Mouse (Mus musculus) liver, adult 2 months (tissue): Measurements from ENCODE around the gene Pde2a.
"Not testable (repeated sequence)": the region's sequence is repeated elsewhere in the genome, so short reads cannot be mapped to it uniquely, and the experiment has no call there.

ENCODE experiments used
- CTCF ChIP-seq: fragments of 200-500 bp; IDR thresholded peaks from 2 replicates; pipeline ENCODE4 v1.5.1; 2011; ENCODE audit warnings: low read depth, low read length, control low read depth
- POLR2A ChIP-seq: fragments of 200-500 bp; IDR thresholded peaks from 2 replicates; pipeline ENCODE4 v1.6.1; 2011; ENCODE audit warnings: low read length, control low read depth; ENCODE audit not compliant: insufficient read depth; ENCODE audit errors: extremely low read depth

GRCm38 (mm10) chr7:101559393-101559792 lies 137.9 kb downstream of the Pde2a start:
- TF ChIP-seq CTCF, POLR2A: not testable (repeated sequence)
